Mouse (Mus musculus) lung, postnatal 25 days (tissue): ENCODE results near the gene Adam17.

Experiments
- DNase-seq: peaks from one replicate; pipeline ENCODE4 v3.0.0; 2022; ENCODE audit warnings: low spot score

Adam17 gene

DNA sequence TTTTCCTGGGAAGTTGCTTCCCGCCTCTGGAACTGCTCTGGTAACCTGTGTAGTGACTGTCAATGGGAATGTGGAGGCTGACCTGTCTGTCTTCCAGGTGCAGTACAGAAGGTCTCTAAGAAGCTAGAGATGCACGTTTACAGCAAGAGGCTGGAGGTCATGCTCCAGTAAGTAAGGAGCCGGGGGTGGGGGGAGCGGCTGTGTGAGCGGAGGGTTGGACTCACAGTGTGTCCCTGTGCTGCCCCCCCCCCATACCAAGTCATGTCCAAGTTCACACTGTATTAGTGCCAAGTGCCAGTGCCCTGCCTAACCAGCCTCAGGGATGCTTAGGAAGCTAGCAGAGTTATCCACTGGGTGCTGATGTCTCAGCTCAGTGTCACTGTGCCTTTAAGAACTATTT, 61.2 kb downstream of the Adam17 start:
- DNase-seq, result no peak

DNA sequence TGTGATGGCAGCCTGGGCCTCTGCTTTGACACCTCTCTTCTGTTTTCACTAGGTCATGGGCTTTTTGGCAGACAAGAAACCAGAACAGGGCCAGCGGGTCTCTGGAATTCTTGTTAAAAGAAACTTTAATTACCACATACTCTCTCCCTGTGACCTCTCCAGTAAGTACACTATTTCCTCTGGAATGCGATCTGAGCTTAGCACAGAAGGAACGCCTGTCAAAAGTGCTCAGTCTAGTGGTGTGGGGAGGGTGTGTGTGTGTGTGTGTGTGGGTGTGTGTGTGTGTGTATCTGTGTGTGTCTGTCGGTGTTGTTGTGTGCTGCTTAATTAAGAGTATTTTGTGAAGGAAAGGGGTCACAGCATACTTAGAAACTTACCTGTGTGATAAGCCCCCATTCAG, 66.7 kb downstream of the Adam17 start:
- DNase-seq, result no peak

DNA sequence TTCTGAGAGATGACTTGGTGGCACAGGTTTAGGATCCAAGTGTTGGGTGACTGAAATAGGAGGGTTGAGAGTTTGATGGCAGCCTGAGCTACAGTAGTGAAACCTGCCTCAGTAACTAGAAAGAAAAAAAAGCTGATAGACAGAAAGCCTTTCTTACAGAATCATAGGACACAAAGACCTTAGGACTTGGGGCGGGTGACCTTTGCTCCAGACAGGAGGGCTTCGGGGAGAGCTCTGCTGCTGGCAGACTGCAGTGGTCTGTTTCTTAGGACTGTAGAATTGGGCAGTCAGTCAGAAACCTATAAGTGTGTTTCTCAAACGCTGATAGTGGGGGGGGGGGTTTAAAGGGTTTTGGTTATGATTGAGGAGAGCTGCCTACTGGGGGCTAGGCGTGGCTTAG, 67.7 kb downstream of the Adam17 start:
- no peak for DNase-seq

DNA sequence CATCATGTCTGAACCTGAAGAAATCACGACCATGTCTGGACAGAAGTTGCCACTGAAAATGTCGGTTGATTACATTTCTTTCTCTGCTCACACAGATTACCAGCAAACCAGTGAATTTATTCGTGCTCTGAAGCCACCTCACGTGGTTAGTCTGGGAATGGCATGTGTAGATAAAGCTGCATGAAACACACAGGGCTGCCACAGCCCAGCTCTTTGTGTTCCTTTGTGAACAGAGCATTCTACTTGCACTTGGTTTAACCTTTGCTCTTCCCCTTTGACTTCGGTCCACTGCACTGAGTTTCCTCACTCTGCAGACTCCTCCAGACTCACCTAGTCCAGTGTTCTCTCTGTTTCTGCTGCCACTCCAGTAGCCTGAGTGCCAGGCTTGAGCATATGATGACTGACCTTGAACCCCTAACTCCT, 71.1 kb downstream of the Adam17 start:
- DNase-seq, result no peak

DNA sequence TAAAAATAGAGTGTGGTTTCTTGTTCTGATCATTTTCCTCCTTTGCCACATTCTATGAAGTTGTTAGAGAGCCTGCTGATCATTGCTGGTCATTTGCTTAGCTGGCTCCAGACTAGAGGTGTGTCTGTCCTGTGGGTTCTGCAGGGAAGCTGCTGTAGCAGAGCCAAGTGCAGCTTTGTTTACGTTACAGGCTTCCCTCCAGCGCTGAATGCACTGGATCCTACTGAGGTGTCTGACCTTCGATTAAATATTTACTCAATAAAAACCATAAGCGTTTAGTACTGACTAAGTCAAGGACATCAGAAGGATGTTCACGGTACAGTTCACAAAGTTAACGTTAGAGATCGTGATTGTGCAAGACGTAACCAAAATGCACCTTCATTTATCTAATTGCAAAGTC, 71.5 kb downstream of the Adam17 start:
- no peak for DNase-seq

DNA sequence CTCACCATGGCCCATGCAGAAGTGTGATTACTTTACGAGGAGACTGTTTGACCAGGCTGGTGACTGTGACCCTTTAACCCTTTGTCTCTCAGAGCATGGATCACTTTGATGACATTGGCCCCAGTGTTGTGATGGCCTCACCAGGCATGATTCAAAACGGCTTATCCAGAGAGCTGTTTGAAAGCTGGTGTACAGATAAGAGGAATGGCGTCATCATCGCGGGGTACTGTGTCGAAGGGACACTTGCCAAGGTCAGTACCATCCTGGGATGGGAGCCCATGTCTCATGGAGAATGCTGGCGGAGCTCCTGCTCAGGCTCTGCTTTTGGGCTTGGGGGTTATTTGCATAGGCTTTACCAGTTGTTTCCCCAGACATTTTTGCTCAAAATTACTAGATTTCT, 72.1 kb downstream of the Adam17 start:
- DNase-seq, result no peak

DNA sequence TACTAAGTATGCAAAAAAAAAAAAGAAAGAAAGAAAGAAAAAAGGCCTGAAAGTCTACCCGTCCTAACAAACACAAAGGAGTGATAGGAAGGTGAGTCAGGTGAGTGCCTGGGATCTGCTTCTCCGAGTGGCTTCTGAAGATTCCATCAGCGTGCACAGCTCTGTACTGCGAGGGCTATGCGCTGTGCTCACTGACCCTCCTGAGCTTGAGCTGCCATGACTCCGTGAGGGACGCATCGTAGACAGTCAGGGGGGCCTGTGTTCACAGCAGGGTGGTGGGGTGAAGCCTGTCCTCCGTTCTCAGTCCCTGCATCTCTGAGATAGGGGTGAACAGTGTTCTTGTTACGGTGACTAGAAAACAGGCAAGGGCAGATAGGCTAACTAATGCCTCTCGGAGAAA, 74.6 kb downstream of the Adam17 start:
- DNase-seq, result no peak

DNA sequence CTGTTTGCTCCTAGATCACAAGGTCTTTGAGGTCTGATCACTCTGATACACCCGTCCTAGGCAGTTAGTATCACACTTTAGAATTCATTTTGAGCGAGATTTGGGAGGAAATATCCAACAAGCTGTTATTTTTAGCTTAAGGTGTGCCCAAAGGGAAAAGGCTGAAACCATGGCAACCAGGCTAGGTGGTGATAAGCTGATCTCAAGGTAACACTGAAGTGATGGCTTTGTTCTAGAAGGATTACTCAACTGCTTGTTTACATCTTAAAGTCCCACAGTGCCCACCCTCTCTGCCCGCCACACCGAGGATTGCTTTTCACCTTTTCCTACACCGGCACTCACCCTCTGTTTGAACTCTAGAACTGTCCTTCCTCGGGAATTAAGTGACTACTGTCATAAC, 83.8 kb downstream of the Adam17 start:
- peak; percentile 67 for DNase-seq

DNA sequence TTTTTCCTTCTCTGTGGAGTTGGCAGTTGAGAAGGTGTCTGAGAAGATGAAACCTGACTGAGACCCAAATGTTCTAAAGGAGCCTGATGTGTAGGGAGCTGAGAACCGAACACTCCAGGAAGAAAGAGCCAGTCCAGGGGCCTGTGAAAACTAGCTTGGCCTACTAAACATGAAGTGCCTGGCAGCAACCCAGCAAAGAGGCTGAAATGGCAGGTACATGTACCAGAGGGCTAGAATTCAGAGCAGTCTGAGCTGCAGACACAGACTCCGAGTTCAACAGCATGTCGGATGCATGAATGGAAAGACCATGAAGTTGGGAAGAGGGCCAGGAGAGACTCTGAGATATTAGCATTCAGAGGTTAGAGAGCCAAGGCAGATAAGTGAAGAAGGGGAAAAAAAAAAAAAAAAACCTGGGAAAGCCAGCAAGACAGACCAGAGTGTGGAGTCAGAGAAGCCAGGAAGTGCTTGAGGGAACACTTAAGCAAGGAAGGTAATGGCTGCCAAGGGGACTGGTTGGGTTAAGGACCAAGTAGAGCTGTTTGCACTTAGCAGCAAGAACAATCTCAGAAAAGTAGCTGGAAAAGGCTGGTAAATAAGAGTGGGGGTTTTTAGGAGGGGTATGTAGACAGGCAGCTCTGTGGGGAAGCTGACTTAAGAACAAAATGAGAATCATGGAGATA, 84.6 kb downstream of the Adam17 start:
- DNase-seq, result peak; percentile 67

DNA sequence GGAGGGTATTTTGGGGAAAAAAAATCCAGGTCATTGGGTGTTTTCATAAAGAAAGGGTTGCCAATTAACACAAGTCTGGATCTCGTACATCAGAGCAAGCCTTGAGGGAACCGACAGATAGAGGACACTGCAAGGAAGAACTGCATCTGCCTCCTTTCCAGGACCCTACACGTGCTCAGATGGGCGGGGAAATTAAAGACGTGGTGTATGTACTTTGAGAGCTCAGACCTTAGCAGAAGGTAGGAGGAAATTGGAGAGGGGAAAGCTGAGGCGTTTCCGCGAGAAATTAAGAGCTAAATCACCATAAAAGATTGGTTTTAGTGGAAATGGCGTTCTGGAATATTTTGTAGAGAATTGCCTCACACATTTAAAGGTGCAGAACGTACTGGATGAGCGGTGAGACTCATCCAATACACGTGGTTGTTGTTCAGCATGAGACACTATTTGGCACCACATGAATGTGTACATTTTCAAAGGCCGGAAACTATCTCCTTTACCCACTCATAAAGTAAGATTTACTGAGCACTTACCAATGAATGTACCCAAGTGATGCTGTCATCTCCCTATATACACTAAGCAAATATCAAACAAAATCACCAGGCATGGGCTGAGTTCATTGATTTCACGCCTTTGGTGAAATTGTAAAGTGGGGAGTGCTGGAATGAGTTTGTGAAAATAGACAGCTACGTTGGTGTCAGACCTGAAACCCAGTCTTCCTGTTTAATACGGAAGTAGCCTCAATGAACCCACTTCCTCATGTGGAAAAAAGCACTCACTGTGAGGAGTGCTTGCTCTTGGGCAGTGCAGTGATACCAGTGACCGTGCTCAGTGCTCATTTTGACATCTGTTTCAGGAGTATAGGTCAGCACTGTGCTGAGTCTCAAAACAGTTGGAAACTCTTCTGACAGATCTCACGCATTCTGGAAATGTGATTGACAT, 86.5 kb downstream of the Adam17 start:
- peak; percentile 48 for DNase-seq

DNA sequence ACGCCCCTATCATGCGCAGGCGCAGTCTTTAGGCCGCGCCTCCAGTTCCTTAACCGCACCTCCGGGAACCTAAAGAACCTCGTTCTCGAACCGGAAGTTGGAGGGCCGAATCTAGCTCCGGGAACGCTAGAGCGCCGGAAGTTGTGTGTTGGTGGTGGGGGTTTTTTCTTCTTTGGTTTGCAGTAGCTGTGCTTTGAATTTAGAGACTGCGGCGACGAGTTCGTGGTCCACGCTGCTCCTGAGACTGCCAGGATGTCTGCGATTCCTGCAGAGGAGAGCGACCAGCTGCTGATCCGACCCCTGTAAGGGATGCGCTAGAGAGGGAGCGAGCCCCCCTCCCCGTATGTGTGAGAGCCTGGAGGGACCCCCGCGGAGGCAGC, 87.2 kb downstream of the Adam17 start, which contains the start of gene Itgb1bp1:
Gene Itgb1bp1, minus strand, starts transcription at position 42 of the 380 bp plus-strand sequence.
- DNase-seq, result peak; percentile 99

DNA sequence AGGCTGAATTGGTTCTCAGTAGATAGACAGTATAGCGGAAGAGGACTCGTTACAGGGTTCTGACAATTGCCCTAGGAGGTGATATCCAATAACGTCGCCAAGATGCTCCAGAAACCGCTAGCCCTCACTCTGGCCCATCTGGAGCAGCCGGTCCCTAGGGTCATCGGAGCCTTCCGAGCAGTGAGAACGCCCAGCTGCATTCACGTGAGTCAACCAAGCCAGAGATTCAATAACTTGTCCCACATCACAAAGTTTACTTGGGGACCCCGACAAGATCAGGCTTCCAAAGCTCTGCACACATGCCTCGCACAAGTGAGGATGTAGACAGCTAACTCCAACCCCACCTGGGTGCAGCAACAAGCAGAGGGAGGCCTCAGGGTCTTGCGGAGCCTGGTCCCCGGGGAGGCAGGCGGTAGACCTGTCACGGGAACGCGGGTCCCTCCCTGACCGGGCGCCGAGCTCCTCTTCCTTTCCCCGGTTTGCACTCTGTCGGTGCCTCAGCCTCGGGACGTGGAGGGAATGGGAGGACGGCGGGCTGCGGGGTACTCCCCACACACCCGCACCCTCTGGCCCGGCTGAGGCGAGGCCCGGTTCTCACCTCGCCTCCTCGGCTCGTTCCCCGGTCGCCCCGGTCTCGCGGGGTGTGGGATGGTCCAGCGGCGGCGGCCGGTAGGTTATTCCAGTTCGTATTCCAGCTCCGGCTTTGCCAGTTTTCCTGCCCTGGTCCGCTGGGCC, 87.8 kb downstream of the Adam17 start:
- no peak for DNase-seq

DNA sequence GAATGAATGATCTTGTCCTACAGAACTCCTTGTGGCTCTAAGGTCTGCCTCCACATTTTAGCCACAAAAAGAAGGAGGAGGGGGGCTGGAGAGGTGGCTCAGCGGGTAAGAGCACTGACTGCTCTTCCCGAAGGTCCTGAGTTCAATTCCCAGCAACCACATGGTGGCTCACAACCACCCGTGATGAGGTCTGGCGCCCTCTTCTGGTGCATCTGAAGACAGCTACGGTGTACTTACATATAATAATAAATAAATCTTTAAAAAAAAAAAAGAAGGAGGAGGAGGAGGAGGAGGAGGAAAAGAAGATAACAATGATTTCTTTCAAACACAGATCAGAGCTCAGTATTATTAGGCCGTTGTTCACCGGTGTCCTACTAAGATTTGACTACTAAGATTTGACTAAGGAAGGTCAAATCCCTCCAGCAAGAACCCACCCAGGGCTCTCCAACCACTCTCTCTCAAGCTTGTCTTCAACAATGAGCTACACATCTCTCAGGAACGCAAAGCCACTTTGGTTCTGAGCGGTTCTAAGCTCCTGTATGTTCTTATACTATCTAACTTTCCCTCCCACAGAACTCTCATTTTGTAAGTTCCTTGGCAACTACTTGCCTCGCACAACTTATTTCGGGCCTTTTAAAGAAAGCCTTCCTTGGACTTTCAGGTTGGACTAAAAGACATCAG, 88.5 kb downstream of the Adam17 start, which contains the start of gene Cpsf3:
Gene Cpsf3, plus strand, starts transcription at position 631 of the 681 bp plus-strand sequence.
- no peak for DNase-seq

DNA sequence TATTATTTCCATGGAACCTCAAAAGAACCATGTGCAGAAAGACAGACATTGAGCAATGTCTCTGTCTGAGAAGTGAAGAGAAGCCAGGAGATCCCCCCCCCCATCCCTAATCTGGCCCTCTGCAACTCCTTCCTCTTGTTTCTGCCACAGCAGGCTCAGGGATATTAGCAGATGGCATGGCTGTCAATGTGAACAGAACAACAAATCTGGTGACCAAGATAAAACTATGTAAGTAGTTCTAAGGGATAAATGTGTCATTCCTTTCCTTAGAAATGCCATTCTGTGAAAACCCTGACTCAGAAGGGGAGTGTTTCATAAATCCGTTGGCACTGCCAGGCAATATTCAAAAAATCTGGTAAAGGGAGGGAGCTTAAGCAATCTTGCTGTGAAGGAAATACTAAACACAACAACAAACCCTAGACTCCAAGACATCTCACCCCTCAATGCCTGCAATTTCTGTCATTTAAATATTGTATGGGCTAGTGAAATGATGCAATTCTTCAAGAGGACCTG, 96.0 kb downstream of the Adam17 start:
- DNase-seq, result no peak

DNA sequence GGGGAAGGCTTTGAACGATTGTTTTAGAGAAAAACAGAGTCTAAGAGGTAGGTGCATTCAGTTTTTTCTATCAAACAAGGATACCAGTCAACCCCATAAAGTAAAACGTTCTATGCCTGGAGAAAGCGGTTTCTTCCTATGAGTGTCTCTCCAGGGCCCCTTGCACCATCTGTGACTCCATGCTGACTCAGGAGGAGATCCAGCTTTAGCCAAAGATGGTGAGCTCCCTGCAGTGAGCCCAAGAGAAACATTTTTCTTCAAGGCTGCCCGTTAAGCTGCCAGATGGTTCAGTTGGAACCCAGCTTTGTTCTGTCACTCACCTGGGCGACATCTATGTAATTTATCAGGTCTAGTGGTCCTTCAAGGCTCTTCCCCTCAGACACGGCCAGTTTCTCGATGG, 99.0 kb downstream of the Adam17 start:
- DNase-seq, result no peak
